Mouse (Mus musculus) G1E (cell line): ENCODE measurements around the gene Fbxl2. TPM values are rescaled to one million over a fixed set of nuclear protein-coding genes. Genes with fewer than 3 reads are reported as not detected.

Experiments
- ATAC-seq: 2 replicates; pipeline ENCODE4 v1.8.0; 2016; ENCODE audit warnings: mild to moderate bottlenecking; ENCODE audit not compliant: insufficient number of reproducible peaks, poor library complexity, low FRiP score, severe bottlenecking; ENCODE audit errors: extremely low read depth
- DNase-seq: peaks from one replicate; pipeline ENCODE4 v3.0.0; 2012; ENCODE audit warnings: low spot score
- H3K27me3 ChIP-seq: 2 replicates; pipeline ENCODE4 v1.6.1; 2012; ENCODE audit warnings: mild to moderate bottlenecking, low read length, inconsistent platforms; ENCODE audit not compliant: insufficient read depth
- H3K36me3 ChIP-seq: replicated peaks from 2 replicates; pipeline ENCODE3; 2012; ENCODE audit warnings: mild to moderate bottlenecking, inconsistent platforms
- H3K4me1 ChIP-seq: 2 replicates; pipeline ENCODE4 v1.6.1; 2012; ENCODE audit warnings: low read depth, low read length, inconsistent platforms, mixed read lengths; ENCODE audit not compliant: insufficient read depth
- H3K4me3 ChIP-seq: 2 replicates; pipeline ENCODE4 v1.5.1; 2012; ENCODE audit warnings: low read depth, mild to moderate bottlenecking, inconsistent platforms, low read length, moderate library complexity, mixed read lengths
- H3K9me3 ChIP-seq: replicated peaks from 2 replicates; pipeline ENCODE4 v1.6.1; 2012; ENCODE audit warnings: inconsistent platforms
- CTCF ChIP-seq: IDR thresholded peaks from 2 replicates; pipeline ENCODE4 v1.5.1; 2012; ENCODE audit warnings: low read depth, low read length, inconsistent platforms, mixed read lengths
- GATA1 ChIP-seq: IDR thresholded peaks from 2 replicates; pipeline ENCODE4 v1.6.1; 2012; ENCODE audit warnings: borderline replicate concordance, low read length, inconsistent platforms, mixed read lengths
- GATA2 ChIP-seq: IDR thresholded peaks from 2 replicates; pipeline ENCODE4 v1.6.1; 2012; ENCODE audit warnings: low read depth, low read length, inconsistent platforms, borderline replicate concordance
- POLR2AphosphoS5 ChIP-seq: IDR thresholded peaks from 2 replicates; pipeline ENCODE4 v1.6.1; 2012; ENCODE audit warnings: low read depth, low read length, inconsistent platforms; ENCODE audit not compliant: insufficient replicate concordance
- TAL1 ChIP-seq: conservative IDR thresholded peaks from 2 replicates; pipeline ENCODE4 v1.6.1; 2012; ENCODE audit warnings: low read depth, low read length, inconsistent platforms, mixed read lengths
- polyA plus RNA-seq: library from polyadenylated mRNA; stranded (reverse); fragments of >175 nt; gene quantifications from 2 replicates; pipeline ENCODE4 v1.2.3, GENCODE M21; 2012
- total RNA-seq, 2 experiments: library from RNA; stranded (forward) in 1 of 2; stranded (reverse) in 1 of 2; fragments of 200-1000 nt in 1 of 2; fragments of >200 nt in 1 of 2; fragmentation: Nextera tagmentation in 1 of 2; gene quantifications; 2 replicates each; pipeline ENCODE4 v1.2.3; 2014 to 2017

The Fbxl2 gene
- total and polyA plus RNA-seq, 3 experiments: 0.12 to 0.38 (median 0.16) TPM

- peaks cover 12% of the 10 kb centered on the region for H3K4me1 ChIP-seq
- TF ChIP-seq POLR2AphosphoS5: no peak
- TF ChIP-seq GATA2: no peak
- TF ChIP-seq GATA1: no peak
- TF ChIP-seq TAL1: no peak
- no peak for TF ChIP-seq CTCF
- ATAC-seq (no peak), DNase-seq (no peak)
- H3K9me3 ChIP-seq: no peaks in the 10 kb centered on the region
- H3K27me3 ChIP-seq: no peaks in the 10 kb centered on the region
- peaks cover 40% of the 10 kb centered on the region for H3K36me3 ChIP-seq
- H3K4me3 ChIP-seq: no peak overlapping the region
Observed at GRCm38 (mm10) chr9:113924883-113925282, 121.1 kb downstream of the Fbxl2 start.

GRCm38 (mm10) chr9:113922677-113923076 is 123.3 kb downstream of the Fbxl2 start:
- H3K4me1 ChIP-seq: no peaks in the 10 kb centered on the region
- no peaks in the 10 kb centered on the region for H3K27me3 ChIP-seq
- H3K36me3 ChIP-seq: peaks cover 53% of the 10 kb centered on the region
- ATAC-seq (no peak), DNase-seq (no peak)
- no peak overlapping the region for H3K4me3 ChIP-seq
- no peak for TF ChIP-seq POLR2AphosphoS5
- TF ChIP-seq GATA2: no peak
- TF ChIP-seq GATA1: no peak
- TF ChIP-seq TAL1: no peak
- TF ChIP-seq CTCF: no peak
- H3K9me3 ChIP-seq: no peaks in the 10 kb centered on the region

- Histone ChIP-seq H3K4me1 (no peaks in the 10 kb centered on the region), H3K9me3 (no peaks in the 10 kb centered on the region), H3K27me3 (no peaks in the 10 kb centered on the region), H3K36me3 (peaks cover 73% of the 10 kb centered on the region), H3K4me3 (no peak overlapping the region)
- DNase-seq (no peak), ATAC-seq (no peak)
- TF ChIP-seq GATA1 (no peak), CTCF (no peak), TAL1 (no peak), GATA2 (no peak), POLR2AphosphoS5 (no peak)
Observed at GRCm38 (mm10) chr9:113915789-113916188, 130.2 kb downstream of the Fbxl2 start.

Other genes starting within 250 kb of the Fbxl2 start
- 147 and 169 TPM in 2 replicates for gene Ubp1, start 115.3 kb downstream of the Fbxl2 start, total RNA-seq (2014; fragmentation: Nextera tagmentation)
- gene Ubp1, start 115.3 kb downstream of the Fbxl2 start, total RNA-seq (2017): 65.6 and 76.7 TPM in 2 replicates
- 50.3 and 75.0 TPM in 2 replicates for gene Ubp1, start 115.3 kb downstream of the Fbxl2 start, polyA plus RNA-seq
- gene Susd5, start 10.9 kb upstream of the Fbxl2 start, total RNA-seq (2014; fragmentation: Nextera tagmentation): not detected in 2 replicates
- 0.06 and 0.16 TPM in 2 replicates for gene Susd5, start 10.9 kb upstream of the Fbxl2 start, total RNA-seq (2017)
- gene Susd5, start 10.9 kb upstream of the Fbxl2 start, polyA plus RNA-seq: not detected in 2 replicates